Mouse (Mus musculus) neural tube, postnatal 0 days (tissue): ENCODE results near the gene Rnf4. TPM values are rescaled to one million over a fixed set of nuclear protein-coding genes. Genes with fewer than 3 reads are reported as not detected.

Experiments used
- polyA plus RNA-seq: library from polyadenylated mRNA; unstranded; fragments of >200 nt; fragmentation: Nextera tagmentation; extraction: Ambion mirVana; gene quantifications from 2 replicates; pipeline ENCODE4 v1.2.1, GENCODE M21; 2015

Rnf4 gene
- 89.4 and 93.0 TPM in 2 replicates for polyA plus RNA-seq

DNA sequence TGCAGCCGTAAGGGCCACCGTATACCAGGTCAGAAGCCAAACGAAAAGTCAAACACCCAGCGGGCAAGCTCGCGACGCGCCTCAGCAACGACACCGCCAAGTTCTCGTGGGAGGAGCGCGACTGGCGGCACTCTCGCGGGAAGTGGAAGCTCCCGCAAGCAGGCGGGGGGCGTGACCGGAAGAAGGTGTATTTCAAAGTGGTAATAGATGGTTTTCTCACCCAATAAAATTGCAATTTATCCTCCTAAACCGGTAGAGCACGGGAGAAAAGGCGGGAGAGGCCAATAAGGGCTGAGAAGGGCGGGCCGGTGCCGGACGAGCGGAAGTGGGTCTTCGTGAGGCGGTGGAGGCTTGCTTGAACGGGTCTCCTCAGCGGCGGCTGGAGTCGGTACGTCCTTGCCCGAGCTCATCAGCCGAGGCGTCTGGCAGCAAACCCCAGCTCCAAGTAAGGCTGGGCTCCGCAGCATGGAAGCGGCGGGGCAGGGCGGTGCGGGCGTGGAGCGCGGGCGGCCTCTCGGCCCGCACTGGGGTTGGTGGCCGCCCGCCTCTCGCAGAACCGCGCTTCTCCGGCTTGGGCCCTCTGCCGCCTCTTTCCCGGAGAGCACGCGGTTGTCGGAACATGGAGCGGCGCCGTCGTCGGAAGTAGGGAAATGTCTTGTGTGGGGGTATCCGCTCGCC lies at the start of gene Rnf4:
TSS of gene Rnf4 (plus strand) at position 193 of the 678 bp plus-strand sequence.

DNA sequence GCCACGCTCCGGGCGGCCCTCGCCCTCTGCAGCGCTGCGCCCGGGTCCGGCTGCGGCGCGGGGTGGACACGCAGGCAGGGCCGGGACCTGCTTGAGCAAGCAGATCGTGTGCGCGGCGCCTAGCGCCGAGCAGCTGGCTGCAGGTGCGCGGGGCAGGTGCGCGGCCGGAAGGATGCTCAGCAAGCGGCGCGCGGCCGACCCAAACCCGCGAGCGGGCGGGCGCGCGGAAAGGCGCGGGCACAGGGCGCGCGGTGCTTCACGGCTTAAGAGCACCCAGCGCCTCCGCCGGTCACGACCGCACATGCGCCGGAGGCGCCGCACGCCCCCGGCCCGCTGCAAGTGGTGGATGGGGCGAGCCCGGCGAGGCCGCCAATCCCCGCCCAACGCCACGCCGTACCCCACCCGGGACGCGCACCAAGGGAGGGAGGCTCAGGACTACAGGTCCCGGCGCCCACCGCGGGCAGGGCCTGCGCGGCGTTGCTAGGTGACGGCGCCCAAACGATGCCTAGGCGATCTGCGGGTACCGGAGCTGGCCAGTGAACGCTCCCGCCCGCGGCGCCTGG lies 47.9 kb upstream of the Rnf4 start, which contains the start of the genes Zfyve28 and Cfap99:
TSS of gene Zfyve28 (minus strand) at position 296 of the 563 bp plus-strand sequence.
TSS of gene Cfap99 (plus strand) at position 447 of the 563 bp plus-strand sequence.

DNA sequence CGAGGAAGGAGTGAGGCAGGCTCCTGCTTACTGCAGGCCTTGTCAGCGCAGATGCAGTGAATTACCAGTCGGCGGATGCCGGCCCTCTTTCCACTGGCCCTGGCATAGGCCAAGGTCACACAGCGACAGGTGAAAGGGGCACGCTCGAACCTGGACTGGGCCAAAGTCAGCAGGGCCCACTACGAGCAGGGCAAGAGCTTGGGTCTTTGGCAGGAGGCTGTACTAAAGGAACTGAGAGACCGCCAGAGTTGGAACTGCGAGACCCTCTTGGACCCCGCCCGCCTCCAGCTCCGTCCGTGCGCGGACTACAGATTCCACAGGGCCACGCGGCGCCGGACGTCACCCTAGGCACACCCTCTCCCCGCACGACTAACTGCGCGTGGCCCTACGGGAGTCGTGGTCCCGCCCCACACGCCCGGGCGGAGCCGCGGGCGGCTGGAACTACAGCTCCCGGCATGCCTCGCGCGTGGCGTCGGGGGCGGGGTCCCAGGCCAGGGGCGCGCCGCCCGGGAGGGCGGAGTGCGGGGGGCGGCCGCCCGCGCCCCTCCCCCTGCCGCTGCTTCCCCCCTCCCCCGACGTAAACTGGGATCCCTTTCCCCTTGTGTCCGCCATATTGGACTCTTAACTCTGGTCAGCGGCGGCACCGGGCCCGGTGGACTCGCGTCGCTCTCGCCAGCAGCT lies 33.4 kb downstream of the Rnf4 start, which contains the start of gene Fam193a:
TSS of gene Fam193a (plus strand) at position 593 of the 681 bp plus-strand sequence.

Other genes with a start within 250 kb of the Rnf4 start
- 0.30 and 0.34 TPM in 2 replicates for gene Poln, start 166.8 kb upstream of the Rnf4 start, polyA plus RNA-seq
- gene Haus3, start 166.8 kb upstream of the Rnf4 start, polyA plus RNA-seq = 9.4 and 10.6 TPM in 2 replicates
- gene Mxd4, start 148.6 kb upstream of the Rnf4 start, polyA plus RNA-seq = 18.4 and 25.0 TPM in 2 replicates
- gene Zfyve28, start 47.8 kb upstream of the Rnf4 start, polyA plus RNA-seq = 5.0 and 5.8 TPM in 2 replicates
- 0.24 and 0.41 TPM in 2 replicates for gene Cfap99, start 47.7 kb upstream of the Rnf4 start, polyA plus RNA-seq
- 12.1 and 13.2 TPM in 2 replicates for gene Fam193a, start 33.6 kb downstream of the Rnf4 start, polyA plus RNA-seq
- gene Tnip2, start 177.7 kb downstream of the Rnf4 start, polyA plus RNA-seq = 15.9 and 17.0 TPM in 2 replicates
- gene Sh3bp2, start 189.5 kb downstream of the Rnf4 start, polyA plus RNA-seq = 18.8 and 19.7 TPM in 2 replicates
- 155 and 168 TPM in 2 replicates for gene Add1, start 237.4 kb downstream of the Rnf4 start, polyA plus RNA-seq